In genomic region chr7:24506476-24506837, GRCm38 (mm10) we compare ENCODE assay signal across 8 mouse cellular contexts. TPM values are rescaled to one million over a fixed set of nuclear protein-coding genes. Genes with fewer than 3 reads are reported as not detected.
DNase-seq lines count a peak whose midpoint lies in the region; ATAC-seq and TF ChIP-seq lines count a peak whose summit lies in the region.

No protein-coding gene starts in this region.

- peak overlapping the region; percentile 80 for H3K9ac ChIP-seq in intestine, postnatal 0 days (ENCODE audit: low read depth, low read length)
- H3K9ac ChIP-seq in liver, embryonic 13.5 days: peak overlapping the region; percentile 90

- no peaks in the 10 kb centered on the region for H3K4me1 ChIP-seq in intestine, postnatal 0 days (replicated peaks; ENCODE audit: control insufficient read depth, insufficient read depth, low read length)
- H3K4me1 ChIP-seq in liver, embryonic 13.5 days (replicated peaks): peaks cover 49% of the 10 kb centered on the region

- no peaks in the 10 kb centered on the region for H3K27me3 ChIP-seq in intestine, postnatal 0 days (replicated peaks; ENCODE audit: control insufficient read depth, insufficient read depth, low read length)
- peaks cover 46% of the 10 kb centered on the region for H3K27me3 ChIP-seq in liver, embryonic 13.5 days

- H3K27ac ChIP-seq in intestine, postnatal 0 days (ENCODE audit: low read depth, low read length): no peak overlapping the region
- H3K27ac ChIP-seq in liver, embryonic 13.5 days: peak overlapping the region; percentile 81; the same call in 1 of the 2 replicates

- peak overlapping the region; percentile 89 for H3K4me2 ChIP-seq in intestine, postnatal 0 days (replicated peaks; ENCODE audit: low read depth)
- H3K4me2 ChIP-seq in liver, embryonic 13.5 days: peak overlapping the region; percentile 95

- H3K4me3 ChIP-seq in intestine, postnatal 0 days (ENCODE audit: low read depth, low read length): peak overlapping the region; percentile 57
- H3K4me3 ChIP-seq in liver, embryonic 13.5 days (replicated peaks): peak overlapping the region; percentile 77

- no peak for ATAC-seq in intestine, postnatal 0 days
- no peak for ATAC-seq in liver, embryonic 13.5 days (ENCODE audit: low read depth)

- no peaks in the 10 kb centered on the region for H3K36me3 ChIP-seq in intestine, postnatal 0 days (ENCODE audit: control insufficient read depth, insufficient read depth)
- H3K36me3 ChIP-seq in liver, embryonic 13.5 days: no peaks in the 10 kb centered on the region

- peak; percentile 47 for DNase-seq in ovary, postnatal 14 days (ENCODE audit: low spot score)
- no peak for DNase-seq in ovary, postnatal 10 days (ENCODE audit: low spot score)
- peak; percentile 76 for DNase-seq in cerebellum, adult 8-10 months
- DNase-seq in gonadal fat pad, adult 2 months (ENCODE audit: low read depth): peak; percentile 93
- no peak for DNase-seq in liver, embryonic 13.5 days
- peak; percentile 35 for DNase-seq in skeletal muscle tissue, adult 2 months (ENCODE audit: low read depth, low spot score)
- no peak for DNase-seq in natural killer cell, adult 2 months (ENCODE audit: low spot score in 2 of 2)

- TF ChIP-seq CTCF in intestine, postnatal 0 days (IDR thresholded peaks at IDR 0.05; ENCODE audit: low read depth): no peak

- no peaks in the 10 kb centered on the region for H3K9me3 ChIP-seq in intestine, postnatal 0 days (ENCODE audit: control insufficient read depth)
- no peaks in the 10 kb centered on the region for H3K9me3 ChIP-seq in liver, embryonic 13.5 days (replicated peaks)

- WGBS in intestine, postnatal 0 days: 3% methylated on average over 12 of the region's 12 CpGs
- 5% methylated on average over 12 of the region's 12 CpGs for WGBS in liver, embryonic 13.5 days (ENCODE audit: insufficient replicate concordance)

RNA-seq across cellular contexts. Expression of gene Zfp428, which starts 0.3 kb away (rescaled TPM):
- polyA plus RNA-seq in gonadal fat pad, adult 2 months (2012; rRNA removed): 5.2 and 6.6 TPM in 2 replicates
- 11.2 and 12.8 TPM in 2 replicates for polyA plus RNA-seq in intestine, postnatal 0 days (2015; fragmentation: Nextera tagmentation; extraction: Ambion mirVana)
- polyA plus RNA-seq in liver, embryonic 13.5 days (2015; fragmentation: Nextera tagmentation; extraction: Ambion mirVana): 7.0 and 8.3 TPM in 2 replicates

RNA-seq across cellular contexts. Expression of gene AC161166.1, which starts 5.8 kb away (rescaled TPM):
- polyA plus RNA-seq in gonadal fat pad, adult 2 months (2012; rRNA removed): 0.35 and 0.72 TPM in 2 replicates
- 0.05 TPM in 1 of 2 replicates, not detected in the other for polyA plus RNA-seq in intestine, postnatal 0 days (2015; fragmentation: Nextera tagmentation; extraction: Ambion mirVana)
- polyA plus RNA-seq in liver, embryonic 13.5 days (2015; fragmentation: Nextera tagmentation; extraction: Ambion mirVana): not detected in 2 replicates

RNA-seq across cellular contexts. Expression of gene Irgq, which starts 24.0 kb away (rescaled TPM):
- 16.0 TPM in 2 replicates for polyA plus RNA-seq in gonadal fat pad, adult 2 months (2012; rRNA removed)
- 3.4 TPM in 2 replicates for polyA plus RNA-seq in intestine, postnatal 0 days (2015; fragmentation: Nextera tagmentation; extraction: Ambion mirVana)
- 0.99 and 1.4 TPM in 2 replicates for polyA plus RNA-seq in liver, embryonic 13.5 days (2015; fragmentation: Nextera tagmentation; extraction: Ambion mirVana)

RNA-seq across cellular contexts. Expression of gene Cadm4, which starts 24.6 kb away (rescaled TPM):
- 3.0 and 5.7 TPM in 2 replicates for polyA plus RNA-seq in gonadal fat pad, adult 2 months (2012; rRNA removed)
- polyA plus RNA-seq in intestine, postnatal 0 days (2015; fragmentation: Nextera tagmentation; extraction: Ambion mirVana): 1.4 and 1.7 TPM in 2 replicates
- polyA plus RNA-seq in liver, embryonic 13.5 days (2015; fragmentation: Nextera tagmentation; extraction: Ambion mirVana): 0.20 and 0.22 TPM in 2 replicates

RNA-seq across cellular contexts. Expression of gene Pinlyp, which starts 39.5 kb away (rescaled TPM):
- 0.32 and 0.41 TPM in 2 replicates for polyA plus RNA-seq in gonadal fat pad, adult 2 months (2012; rRNA removed)
- polyA plus RNA-seq in intestine, postnatal 0 days (2015; fragmentation: Nextera tagmentation; extraction: Ambion mirVana): not detected in 2 replicates
- polyA plus RNA-seq in liver, embryonic 13.5 days (2015; fragmentation: Nextera tagmentation; extraction: Ambion mirVana): not detected in 2 replicates

Comparison
In these comparisons a context has a peak if more than half of its experiments do, and no peak if none do; other contexts are left out.
1. DNase-seq: peak in ovary, postnatal 14 days (single experiment), cerebellum, adult 8-10 months (single experiment), gonadal fat pad, adult 2 months (single experiment) and skeletal muscle tissue, adult 2 months (single experiment); none in ovary, postnatal 10 days (single experiment), liver, embryonic 13.5 days (single experiment) and natural killer cell, adult 2 months (0 of 2).